Mouse (Mus musculus) left cerebral cortex, adult 9 months (tissue): ENCODE measurements around the gene Kifc1.
"Not testable (repeated sequence)": the region's sequence is repeated elsewhere in the genome, so short reads cannot be mapped to it uniquely, and the experiment has no call there.

Experiments used
- DNase-seq, 2 experiments: peaks; one replicate each; pipeline ENCODE4 v3.0.0; 2022; ENCODE audit warnings: low spot score in 2 of 2

The Kifc1 gene

DNA sequence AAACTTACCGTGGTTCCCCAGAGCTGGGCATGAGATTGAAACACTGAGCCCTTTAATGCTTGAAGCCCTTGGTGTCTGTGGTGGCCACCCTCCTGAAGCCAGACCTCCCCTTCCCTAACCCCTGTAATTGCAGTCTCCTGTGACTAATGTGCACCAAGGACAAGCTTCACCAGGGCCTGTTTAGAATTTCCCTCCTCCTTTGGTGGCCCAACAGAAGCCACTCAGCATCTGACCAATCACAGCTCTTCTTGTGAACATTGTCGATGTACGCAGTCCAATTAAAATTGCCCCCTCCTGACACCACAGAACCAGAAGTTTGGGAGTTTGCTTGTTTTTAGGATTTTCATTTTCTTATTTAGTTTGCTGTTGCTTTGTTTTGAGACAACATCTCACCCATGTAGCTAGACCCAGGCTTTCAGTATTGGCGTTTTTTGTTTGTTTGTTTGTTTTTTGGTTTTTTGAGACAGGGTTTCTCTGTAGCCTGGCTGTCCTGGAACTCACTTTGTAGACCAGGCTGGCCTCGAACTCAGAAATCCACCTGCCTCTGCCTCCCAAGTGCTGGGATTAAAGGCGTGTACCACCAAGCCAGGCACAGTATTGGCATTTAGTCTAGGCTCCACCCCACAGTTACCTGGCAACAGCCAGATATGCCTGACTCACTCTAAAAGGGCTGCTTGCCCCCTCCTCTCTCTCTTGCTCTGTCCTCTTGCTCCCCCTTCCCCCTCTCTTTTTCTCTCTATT, 13.6 kb upstream of the Kifc1 start:
- DNase-seq = not testable (repeated sequence)

- no peak for DNase-seq
Observed at GRCm38 (mm10) chr17:33902491-33902890, 12.0 kb upstream of the Kifc1 start.

DNA sequence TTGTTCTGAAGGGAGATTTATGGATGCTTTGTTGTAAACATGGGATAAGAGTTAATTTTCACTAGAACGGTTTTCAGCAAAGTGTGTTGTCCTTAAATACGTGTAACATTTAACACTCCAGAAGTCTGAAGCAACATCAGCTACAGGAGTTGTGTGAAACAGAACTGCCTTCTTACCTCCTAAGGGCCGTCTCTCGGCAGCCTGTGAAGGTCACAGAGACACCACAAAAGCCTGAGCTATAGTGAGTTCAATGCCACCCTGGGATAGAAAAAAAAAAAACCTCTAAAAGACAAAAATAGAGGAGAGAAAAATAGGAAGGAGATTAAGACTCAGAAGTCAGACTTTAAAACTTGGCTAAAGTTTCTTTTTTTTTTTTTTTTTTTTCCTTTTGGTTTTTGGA, 11.6 kb upstream of the Kifc1 start:
- no peak for DNase-seq

DNA sequence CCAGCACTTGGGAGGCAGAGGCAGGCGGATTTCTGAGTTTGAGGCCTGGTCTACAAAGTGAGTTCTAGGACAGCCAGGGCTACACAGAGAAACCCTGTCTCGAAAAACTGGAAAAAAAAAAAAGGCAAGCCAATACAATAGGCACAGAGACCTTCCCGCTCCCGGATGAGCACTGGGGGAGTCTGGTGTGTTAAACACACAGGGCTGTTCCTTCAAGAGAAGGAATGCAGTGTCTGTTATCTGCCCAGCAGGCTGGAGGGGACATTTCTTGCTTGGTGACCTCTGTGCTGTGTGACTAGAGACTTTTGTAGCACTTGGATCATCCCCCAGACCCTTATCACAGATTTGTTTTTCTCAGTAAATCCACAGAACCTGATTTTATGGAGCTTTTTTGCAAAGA, 11.2 kb upstream of the Kifc1 start:
- no peak for DNase-seq

GRCm38 (mm10) chr17:33900989-33901314, 10.5 kb upstream of the Kifc1 start:
- no peak for DNase-seq

DNA sequence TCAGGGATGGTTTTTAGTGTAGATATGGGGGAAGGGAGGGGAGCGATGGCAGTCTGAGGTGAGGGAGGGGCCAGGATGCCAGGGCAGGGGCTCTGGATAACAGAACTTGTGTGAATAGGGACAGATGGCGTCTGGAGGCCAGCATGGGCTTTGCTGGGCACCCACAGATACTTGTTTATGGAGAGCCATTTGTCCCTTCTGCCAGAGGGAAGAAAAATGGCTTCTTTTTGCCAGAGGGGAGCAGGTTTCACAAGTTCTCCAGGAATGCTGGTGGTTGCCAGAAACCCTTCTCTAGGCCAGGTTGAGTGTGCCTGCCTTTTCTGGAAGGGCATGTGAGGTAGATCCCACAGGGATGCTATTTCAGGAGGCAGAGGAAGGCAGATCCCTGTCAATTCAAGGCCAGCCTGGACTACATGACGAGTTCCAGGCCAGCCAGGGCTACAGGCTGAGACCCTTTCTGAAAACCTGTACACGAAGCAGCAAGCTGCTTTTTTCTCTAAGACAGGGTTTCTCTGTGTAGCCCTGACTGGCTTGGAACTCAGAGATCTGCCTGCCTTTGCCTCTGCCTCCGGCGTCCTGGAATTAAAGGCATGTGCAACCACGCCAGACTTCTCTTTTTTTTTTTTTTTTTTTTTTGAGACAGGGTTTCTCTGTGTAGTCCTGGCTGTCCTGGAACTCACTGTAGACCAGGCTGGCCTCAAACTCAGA, 10.0 kb upstream of the Kifc1 start:
- DNase-seq = no peak

DNA sequence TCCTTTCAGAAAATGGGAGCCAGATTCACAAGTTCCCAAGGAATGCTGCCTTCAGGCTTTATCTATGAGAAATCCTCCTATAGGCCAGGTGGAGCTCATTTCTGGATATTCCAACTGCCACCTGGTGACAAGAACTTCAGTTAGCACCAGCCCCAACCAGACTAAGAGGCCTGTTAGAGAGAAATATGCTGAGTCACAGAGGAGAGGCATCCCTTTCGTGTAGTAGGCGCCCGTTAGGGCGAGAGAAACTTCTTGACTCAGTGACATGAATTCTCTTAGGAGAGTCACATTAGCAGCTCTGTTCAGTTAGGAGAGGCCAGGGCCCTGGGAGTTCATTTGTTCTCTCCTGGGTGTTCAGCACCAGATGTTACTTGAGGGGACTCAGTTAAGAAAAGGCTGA, 9.2 kb upstream of the Kifc1 start:
- DNase-seq = no peak

GRCm38 (mm10) chr17:33898193-33898592, 7.7 kb upstream of the Kifc1 start:
- DNase-seq = not testable (repeated sequence)

DNA sequence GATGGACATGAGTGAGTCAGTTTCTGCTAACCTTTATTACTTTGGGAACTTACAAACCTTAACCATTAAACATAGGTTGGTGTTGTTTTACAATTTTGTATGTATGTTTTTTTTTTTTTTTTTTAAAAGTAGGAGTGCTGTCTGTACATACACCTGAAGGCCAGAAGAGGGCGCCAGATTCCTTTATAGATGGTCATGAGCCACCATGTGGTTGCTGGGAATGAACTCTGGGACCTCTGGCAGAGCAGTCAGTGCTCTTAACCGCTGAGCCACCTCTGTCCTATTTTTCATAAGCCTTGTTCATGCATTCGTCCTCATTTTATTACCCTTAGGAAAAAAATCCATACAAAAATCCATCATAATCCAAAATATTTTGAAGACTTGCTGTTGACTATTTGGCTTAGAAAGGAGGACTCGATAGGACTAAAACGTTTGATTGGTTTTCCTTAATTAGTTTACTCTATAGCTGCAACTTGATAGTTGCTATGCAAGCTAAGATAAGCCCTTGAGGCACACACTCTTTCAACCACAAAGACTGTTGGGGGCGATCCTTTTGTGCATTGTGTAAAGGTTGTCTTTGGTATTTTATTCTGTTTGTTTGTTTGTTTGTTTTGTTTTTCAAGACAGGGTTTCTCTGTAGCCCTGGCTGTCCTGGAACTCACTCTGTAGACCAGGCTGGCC, 6.8 kb upstream of the Kifc1 start:
- no peak for DNase-seq

DNA sequence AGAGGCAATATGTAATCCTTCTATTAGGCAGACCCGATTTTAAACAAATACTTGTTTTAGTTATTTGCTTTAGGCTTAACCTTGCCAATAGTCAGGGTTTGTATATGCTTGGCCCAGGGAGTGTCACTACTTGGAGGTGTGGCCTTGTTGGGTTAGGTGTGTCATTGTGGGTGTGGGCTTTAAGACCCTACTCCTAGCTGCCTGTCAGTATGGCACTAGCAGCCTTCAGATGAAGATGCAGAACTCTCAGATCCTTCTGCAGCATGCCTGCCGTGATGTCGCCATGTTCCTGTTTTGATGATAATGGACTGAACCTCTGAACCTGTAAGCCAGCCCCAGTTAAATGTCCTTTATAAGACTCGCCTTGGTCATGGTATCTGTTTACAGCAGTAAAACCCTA, 2.5 kb upstream of the Kifc1 start:
- not testable (repeated sequence) for DNase-seq

DNA sequence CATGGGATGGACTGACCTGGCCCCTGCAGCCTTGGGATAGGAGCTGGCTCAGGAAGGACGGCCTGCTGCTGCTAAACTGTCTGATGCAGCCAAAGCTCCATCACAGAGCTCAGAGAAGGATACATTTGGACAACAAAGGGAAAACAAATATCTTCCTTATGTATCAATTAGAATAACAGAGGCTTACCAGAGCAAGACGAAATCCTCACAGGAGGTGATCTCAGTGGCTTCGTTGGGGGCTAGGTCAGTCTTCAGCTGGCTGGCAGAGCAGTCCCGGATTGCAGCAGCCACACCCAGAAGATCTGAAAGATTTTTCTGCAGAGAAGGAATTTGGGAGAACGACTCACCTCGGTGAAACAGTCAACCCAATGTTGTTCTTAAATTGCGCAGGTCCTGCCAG, 2.0 kb upstream of the Kifc1 start:
- DNase-seq = no peak

GRCm38 (mm10) chr17:33891892-33892291, 1.4 kb upstream of the Kifc1 start:
- DNase-seq = not testable (repeated sequence)

DNA sequence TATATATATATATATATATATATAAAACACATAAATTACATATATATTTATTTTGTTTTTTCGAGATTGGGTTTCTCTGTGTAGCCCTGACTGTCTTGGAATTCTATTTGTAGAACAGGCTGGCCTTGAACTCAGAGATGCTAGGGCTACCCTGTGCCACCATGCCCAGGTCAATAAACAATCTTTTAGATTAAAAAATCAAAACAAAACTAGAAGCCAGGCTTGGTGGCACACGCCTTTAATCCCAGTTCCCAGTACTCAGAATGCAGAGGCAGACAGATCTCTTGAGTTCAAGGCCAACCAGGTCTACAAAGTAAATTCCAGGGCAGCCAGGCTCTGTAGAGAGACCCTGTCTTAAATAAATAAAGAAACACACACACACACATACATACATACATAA, 896 bp upstream of the Kifc1 start:
- DNase-seq = no peak

DNA sequence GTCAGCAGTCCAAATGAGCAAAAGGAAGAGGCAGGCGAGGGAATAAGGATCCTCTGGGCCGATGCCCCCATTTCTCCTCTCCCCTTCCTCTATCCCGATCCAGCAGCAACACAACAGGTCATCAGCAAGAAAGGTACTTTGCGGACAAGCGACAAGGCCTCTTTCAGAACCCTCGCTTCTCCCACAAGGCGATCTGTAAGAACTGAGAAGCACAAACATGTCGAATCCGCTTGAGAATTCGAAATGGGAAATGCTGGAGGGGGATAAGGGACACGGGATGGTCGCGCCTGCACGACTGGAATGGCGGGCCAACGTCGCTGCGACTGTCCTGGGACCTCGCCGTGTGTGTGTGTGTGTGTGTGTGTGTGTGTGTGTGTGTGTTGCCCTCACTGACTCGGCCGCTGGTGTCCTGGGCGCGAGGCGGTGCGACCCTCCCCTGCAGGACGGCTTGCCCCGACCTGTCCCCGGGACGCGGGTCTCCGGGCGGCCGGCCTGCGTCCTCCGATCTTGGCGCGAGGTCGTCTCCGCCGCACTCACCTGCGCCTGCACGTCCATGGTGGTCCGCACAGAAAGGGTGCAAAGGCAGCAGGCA, 424 bp downstream of the Kifc1 start:
- not testable (repeated sequence) for DNase-seq

DNA sequence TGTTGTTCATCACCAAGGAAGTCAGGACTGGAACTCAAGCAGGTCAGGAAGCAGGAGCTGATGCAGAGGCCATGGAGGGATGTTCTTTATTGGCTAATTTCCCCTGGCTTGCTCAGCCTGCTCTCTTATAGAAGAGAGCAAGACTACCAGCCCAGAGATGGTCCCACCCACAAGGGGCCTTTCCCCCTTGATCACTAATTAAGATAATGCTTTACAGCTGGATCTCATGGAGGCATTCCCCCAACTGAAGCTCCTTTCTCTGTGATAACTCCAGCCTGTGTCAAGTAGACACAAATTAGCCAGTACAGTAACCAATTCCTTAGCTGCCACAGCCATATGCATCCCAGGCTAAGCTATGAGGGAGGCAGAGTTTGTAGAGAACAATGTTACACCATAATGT, 2.2 kb downstream of the Kifc1 start:
- not testable (repeated sequence) for DNase-seq

- DNase-seq = not testable (repeated sequence)
Observed at GRCm38 (mm10) chr17:33887802-33888201, 2.7 kb downstream of the Kifc1 start.

DNA sequence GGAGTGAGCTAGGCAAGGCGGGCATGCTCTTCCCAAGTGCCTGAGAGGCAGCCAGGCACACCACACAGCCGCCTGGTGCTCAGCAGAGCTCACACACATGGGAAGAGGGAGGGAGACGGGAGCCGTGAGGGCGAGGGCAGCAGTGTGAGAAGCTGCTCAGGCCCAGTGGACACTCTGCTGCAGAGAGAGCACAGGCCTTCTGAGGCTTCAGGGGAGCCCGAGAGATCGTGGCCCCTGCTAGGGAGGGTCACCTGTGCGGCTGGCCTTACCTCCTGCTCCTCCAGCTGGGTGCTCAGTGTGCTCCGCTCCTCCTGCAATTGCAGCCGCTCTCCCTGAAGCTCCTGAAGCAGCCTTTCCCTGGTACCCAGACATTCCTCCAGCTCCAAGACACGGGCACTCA, 6.1 kb downstream of the Kifc1 start:
- not testable (repeated sequence) for DNase-seq

DNA sequence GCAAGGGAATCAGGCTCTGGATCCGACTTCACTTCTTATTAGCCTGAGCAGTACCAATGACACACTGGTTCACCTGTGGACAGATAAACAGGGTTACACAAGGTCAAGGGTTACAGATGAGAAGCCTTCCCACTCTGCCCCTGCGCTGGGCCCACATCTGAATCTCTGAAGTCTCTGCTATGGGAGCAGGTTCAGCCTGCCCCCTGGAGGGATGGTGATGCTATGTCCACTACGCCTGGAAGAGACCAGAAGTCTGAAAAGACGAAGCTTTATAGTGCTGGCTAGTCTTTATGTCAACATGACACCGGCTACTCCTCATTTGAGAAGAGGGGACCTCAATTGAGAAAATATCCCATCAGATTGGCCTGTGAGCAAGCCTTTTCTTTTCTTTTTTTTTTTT, 14.7 kb downstream of the Kifc1 start:
- not testable (repeated sequence) for DNase-seq

DNA sequence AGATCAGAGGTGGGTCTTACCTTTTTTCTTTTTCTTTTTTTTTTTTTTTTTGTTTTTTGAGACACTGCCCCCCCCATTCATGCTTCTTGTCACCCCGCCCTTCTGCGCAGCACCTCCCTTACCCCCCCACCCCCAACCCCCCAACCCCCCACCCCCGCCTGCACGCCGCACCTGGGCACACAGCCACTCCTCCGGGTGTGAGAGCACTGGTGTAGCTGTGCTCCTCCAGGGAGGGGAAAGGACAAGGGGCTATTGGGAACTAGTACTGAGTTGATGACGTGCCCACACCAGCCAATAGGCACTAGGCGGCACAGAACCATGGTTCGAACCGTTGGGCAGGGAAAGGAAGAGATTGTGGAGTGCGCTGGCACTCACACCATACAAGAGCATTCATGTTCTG, 16.1 kb downstream of the Kifc1 start:
- DNase-seq = no peak

DNA sequence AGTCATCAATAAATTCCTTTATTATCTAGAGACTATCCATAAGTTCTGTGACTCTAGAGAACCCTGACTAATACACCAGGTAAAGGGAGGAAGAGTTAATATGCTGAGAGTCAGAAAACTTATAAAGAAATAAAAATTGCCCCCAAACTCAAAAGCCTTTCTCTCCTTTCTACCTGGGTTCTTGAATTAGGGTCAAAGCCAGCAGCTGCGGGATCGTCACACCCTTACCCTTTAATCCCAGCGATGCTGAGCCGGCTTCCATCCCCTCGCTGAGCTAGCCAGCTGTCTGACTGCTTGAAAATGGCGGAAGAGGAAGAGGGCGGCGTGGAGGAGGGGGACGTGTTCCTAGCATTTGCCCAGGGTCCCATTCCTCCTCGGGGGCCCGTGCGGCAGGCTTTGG, 16.9 kb downstream of the Kifc1 start, which contains the start of gene Gm7029:
TSS of gene Gm7029 (plus strand) at position 301 of the 400 bp plus-strand sequence.
- not testable (repeated sequence) for DNase-seq

DNA sequence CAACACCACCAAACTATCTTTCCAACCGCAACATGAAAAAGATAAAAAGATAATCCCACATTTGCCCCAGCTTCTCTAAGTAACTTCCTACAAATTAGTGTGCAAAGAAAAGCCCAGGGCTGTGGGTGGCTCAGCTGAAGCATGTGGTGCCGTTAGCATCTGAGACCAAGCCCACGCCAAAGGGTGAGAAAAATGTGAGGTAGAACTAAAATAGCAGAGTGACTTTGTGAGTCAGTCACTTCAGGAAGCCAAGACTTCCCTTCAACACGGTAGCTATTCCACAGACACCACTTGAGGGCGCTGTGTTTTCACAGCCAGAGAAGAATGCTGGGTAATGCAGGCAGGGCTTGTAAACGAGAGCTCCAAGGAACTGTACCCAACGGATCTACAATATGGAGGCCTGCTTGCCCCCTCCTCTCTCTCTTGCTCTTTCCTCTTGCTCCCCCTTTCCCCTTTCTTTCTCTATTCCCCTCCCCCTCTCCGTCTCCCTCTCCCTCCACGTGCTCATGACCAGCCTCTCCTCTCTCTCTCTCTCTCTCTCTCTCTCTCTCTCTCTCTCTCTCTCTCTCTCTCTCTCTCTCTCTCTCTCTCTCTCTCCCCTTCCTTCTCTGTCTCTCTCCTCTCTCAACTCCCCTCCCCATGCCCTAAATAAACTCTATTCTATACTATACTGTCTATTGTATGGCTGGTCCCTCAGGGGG, 25.0 kb downstream of the Kifc1 start:
- DNase-seq = peak; percentile 86 to 91

- DNase-seq = no peak
Observed at GRCm38 (mm10) chr17:33857816-33858215, 32.6 kb downstream of the Kifc1 start.
